33 mouse cellular contexts compared by ENCODE assay signal in the genomic region with DNA sequence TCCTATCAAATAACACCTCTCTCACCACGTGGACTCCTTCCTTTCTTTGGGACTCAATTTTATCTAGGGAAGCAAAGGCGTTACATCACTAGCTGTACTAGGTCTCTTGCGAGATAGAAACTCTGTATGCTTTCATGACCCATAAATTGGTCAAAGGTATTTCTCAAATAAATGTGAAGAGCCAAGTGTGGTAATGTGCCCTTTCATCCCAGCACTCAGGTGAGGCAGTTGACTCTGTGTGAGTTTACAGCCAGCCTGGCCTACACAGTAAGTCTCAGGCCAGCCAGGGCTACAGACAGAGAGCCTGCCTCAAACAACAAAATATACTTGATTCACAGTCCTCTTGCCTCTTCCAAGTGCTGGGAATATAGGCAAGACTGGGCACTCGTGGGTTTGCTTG. TPM values are rescaled to one million over a fixed set of nuclear protein-coding genes. Genes with fewer than 3 reads are reported as not detected.
"Had no signal": no experiment of that assay in that cellular context is flagged by ENCODE, and none has a peak within 500 bp of the region (broad histone marks: within the 10 kb centered on the region; RNA-seq: fewer than 3 reads in every experiment).

No protein-coding gene starts in this region.

- H3K36me3 ChIP-seq: embryonic facial prominence, embryonic 10.5 days; embryonic facial prominence, embryonic 12.5 days; embryonic facial prominence, embryonic 15.5 days; forebrain, embryonic 10.5 days; forebrain, embryonic 12.5 days; forebrain, embryonic 15.5 days had no signal

- H3K4me3 ChIP-seq: embryonic facial prominence, embryonic 10.5 days; embryonic facial prominence, embryonic 12.5 days; embryonic facial prominence, embryonic 13.5 days; embryonic facial prominence, embryonic 15.5 days; erythroblast, embryonic 14.5 days; forebrain, embryonic 10.5 days; forebrain, embryonic 12.5 days; forebrain, embryonic 13.5 days; forebrain, embryonic 15.5 days; gastrocnemius, adult 2 months had no signal

- ATAC-seq: forebrain, embryonic 13.5 days; forebrain, embryonic 14.5 days; forebrain, embryonic 15.5 days; forebrain, embryonic 16.5 days; forebrain, postnatal 0 days had no signal

- H3K9me3 ChIP-seq: embryonic facial prominence, embryonic 10.5 days; embryonic facial prominence, embryonic 12.5 days; embryonic facial prominence, embryonic 13.5 days; embryonic facial prominence, embryonic 15.5 days; forebrain, embryonic 10.5 days; forebrain, embryonic 12.5 days; forebrain, embryonic 13.5 days; forebrain, embryonic 15.5 days had no signal

- H3K27ac ChIP-seq: embryonic facial prominence, embryonic 10.5 days; embryonic facial prominence, embryonic 12.5 days; embryonic facial prominence, embryonic 13.5 days; embryonic facial prominence, embryonic 15.5 days; forebrain, embryonic 10.5 days; forebrain, embryonic 12.5 days; forebrain, embryonic 13.5 days; forebrain, embryonic 15.5 days; gastrocnemius, adult 2 months had no signal

- H3K9ac ChIP-seq: embryonic facial prominence, embryonic 12.5 days; embryonic facial prominence, embryonic 13.5 days; embryonic facial prominence, embryonic 15.5 days; forebrain, embryonic 12.5 days; forebrain, embryonic 13.5 days; forebrain, embryonic 15.5 days; forebrain, postnatal 0 days had no signal

- H3K4me2 ChIP-seq: embryonic facial prominence, embryonic 12.5 days; embryonic facial prominence, embryonic 13.5 days; embryonic facial prominence, embryonic 15.5 days; forebrain, embryonic 12.5 days; forebrain, embryonic 13.5 days; forebrain, embryonic 15.5 days had no signal

- DNase-seq: cerebellum, adult 2 months; cerebellum, adult 8-10 months; cerebellum, adult 9-10 months; cerebellum, adult 9-11 months; cerebellum, postnatal 10 days; cerebellum, postnatal 14 days; cerebellum, postnatal 25 days; cerebellum, postnatal 36 days; embryo, embryonic 11 days; forebrain, postnatal 0 days; gastrocnemius, adult 2 months; gastrocnemius, postnatal 10 days; gastrocnemius, postnatal 14 days; gastrocnemius, postnatal 25 days; gastrocnemius, postnatal 36 days; heart, adult 11 months; heart, adult 18-20 months had no signal

RNA-seq across cellular contexts. Expression of gene Sapcd2, which starts 12.3 kb away (rescaled TPM):
- total RNA-seq: gastrocnemius, adult 18-20 months; gastrocnemius, adult 2 months; gastrocnemius, adult 8-10 months; heart, adult 18-20 months had no signal

RNA-seq across cellular contexts. Expression of gene Entpd2, which starts 35.8 kb away (rescaled TPM):
- total RNA-seq: common myeloid progenitor, adult 5-6 weeks; granulocyte monocyte progenitor cell, adult 5-6 weeks had no signal
- polyA plus RNA-seq: erythroblast, embryonic 14.5 days; forebrain, embryonic 10.5 days; forebrain, embryonic 11.5 days had no signal
